Mouse (Mus musculus) heart, postnatal 0 days (tissue): ENCODE results near the gene Brd2. TPM values are rescaled to one million over a fixed set of nuclear protein-coding genes. Genes with fewer than 3 reads are reported as not detected.

Experiments
- ATAC-seq: fragments of 200-750 bp; cut with Nextera tagmentation; 2 replicates; pipeline ENCODE4 v1.8.0; 2017; ENCODE audit warnings: low read depth, moderate number of reproducible peaks, moderate library complexity; ENCODE audit not compliant: insufficient read depth
- DNase-seq: peaks from one replicate; pipeline ENCODE4 v3.0.0-alpha.2; 2016; ENCODE audit warnings: low spot score
- H3K27ac ChIP-seq: fragments of 300-500 bp; sonication (generic); 2 replicates; pipeline ENCODE4 v1.5.1; 2014; ENCODE audit warnings: low read depth, mild to moderate bottlenecking
- H3K27me3 ChIP-seq: fragments of 300-500 bp; sonication (generic); 2 replicates; pipeline ENCODE4 v1.6.1; 2014; ENCODE audit warnings: low read length, mixed read lengths; ENCODE audit not compliant: control insufficient read depth, insufficient read depth
- H3K36me3 ChIP-seq: fragments of 300-500 bp; sonication (generic); replicated peaks from 2 replicates; pipeline ENCODE4 v1.6.1; 2014; ENCODE audit warnings: low read length, mixed read lengths; ENCODE audit not compliant: control insufficient read depth, insufficient read depth
- H3K4me1 ChIP-seq: fragments of 300-500 bp; sonication (generic); 2 replicates; pipeline ENCODE4 v1.6.1; 2014; ENCODE audit warnings: antibody characterized with exemption; ENCODE audit not compliant: control insufficient read depth, insufficient read depth
- H3K4me2 ChIP-seq: fragments of 300-500 bp; sonication (generic); 2 replicates; pipeline ENCODE4 v1.6.1; 2014; ENCODE audit warnings: low read depth, mild to moderate bottlenecking, low read length, moderate library complexity
- H3K4me3 ChIP-seq: fragments of 300-500 bp; sonication (generic); 2 replicates; pipeline ENCODE4 v1.5.1; 2014; ENCODE audit warnings: low read depth, low read length
- H3K9ac ChIP-seq: fragments of 300-500 bp; sonication (generic); replicated peaks from 2 replicates; pipeline ENCODE4 v1.6.1; 2014; ENCODE audit warnings: low read depth, low read length, mixed read lengths
- H3K9me3 ChIP-seq: fragments of 300-500 bp; sonication (generic); replicated peaks from 2 replicates; pipeline ENCODE4 v1.6.1; 2016; ENCODE audit warnings: low read length; ENCODE audit not compliant: control insufficient read depth
- CTCF ChIP-seq: IDR thresholded peaks from 2 replicates; pipeline ENCODE4 v1.5.1; 2016; ENCODE audit warnings: antibody characterized with exemption, control low read depth, low read depth
- EP300 ChIP-seq: IDR thresholded peaks from 2 replicates; pipeline ENCODE4 v1.6.1; 2016; ENCODE audit warnings: antibody characterized with exemption, low read depth
- WGBS: fragments of 180-500 bp; shearing (Covaris S2); extraction: QIAGEN DNeasy Blood & Tissue Kit; methylation state at CpG from one replicate; pipeline ENCODE4 v1.1.7; 2014; 5-methylcytosine and 5-hydroxymethylcytosine counted together
- polyA plus RNA-seq: library from polyadenylated mRNA; unstranded; fragments of >200 nt; fragmentation: Nextera tagmentation; extraction: Ambion mirVana; gene quantifications from 2 replicates; pipeline ENCODE4 v1.2.1, GENCODE M21; 2015
- total RNA-seq: library from RNA; depleted of rRNA; stranded (reverse); fragments of >200 nt; gene quantifications from 2 replicates; pipeline ENCODE4 v1.2.3, GENCODE M21; 2014; ENCODE audit warnings: low replicate concordance

The Brd2 gene
- total and polyA plus RNA-seq, 2 experiments from 2014 or later, result 38.4 to 87.5 TPM

- Histone ChIP-seq H3K4me1 (peaks cover 9% of the 10 kb centered on the region; the same call in 1 of the 2 replicates), H3K4me3 (peak overlapping the region; percentile 95), H3K27ac (0 out of 2 replicates have a peak overlapping the region, but pooled peaks have one; percentile 11), H3K9ac (peak overlapping the region; percentile 86), H3K4me2 (peak overlapping the region; percentile 82), H3K27me3 (no peaks in the 10 kb centered on the region), H3K9me3 (no peaks in the 10 kb centered on the region), H3K36me3 (peaks cover 64% of the 10 kb centered on the region)
- no peak for TF ChIP-seq CTCF
- no peak for TF ChIP-seq EP300
- ATAC-seq (no peak), DNase-seq (no peak)
- WGBS, result 23% methylated on average over 7 of the region's 7 CpGs
Observed at GRCm38 (mm10) chr17:34116736-34117370, 5.6 kb downstream of the Brd2 start.

DNA sequence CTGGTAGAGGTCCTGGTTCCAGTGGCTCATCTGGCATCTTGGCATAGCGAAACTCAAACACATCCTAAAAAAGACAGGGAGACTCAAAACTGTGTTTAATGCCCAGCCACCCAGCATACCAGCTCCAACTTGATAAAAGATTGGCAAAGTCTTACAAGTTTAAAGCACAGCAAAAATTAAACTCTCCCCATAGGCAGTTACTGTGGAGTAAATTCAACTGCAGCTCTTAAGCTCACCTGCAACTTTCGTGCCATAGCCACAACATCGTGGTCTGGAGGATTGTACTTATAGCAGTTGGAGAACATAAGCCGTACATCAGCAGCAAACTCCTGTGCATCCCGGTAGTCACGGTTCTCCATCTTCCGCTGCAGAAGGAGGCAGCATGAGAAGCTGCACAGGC, 8.3 kb downstream of the Brd2 start:
- Histone ChIP-seq H3K36me3 (peaks cover 88% of the 10 kb centered on the region), H3K4me1 (peaks cover 9% of the 10 kb centered on the region; the same call in 1 of the 2 replicates), H3K27me3 (no peaks in the 10 kb centered on the region), H3K27ac (no peak overlapping the region), H3K4me3 (no peak overlapping the region), H3K9me3 (no peaks in the 10 kb centered on the region), H3K4me2 (no peak overlapping the region), H3K9ac (no peak overlapping the region)
- WGBS, result 88% methylated on average over 7 of the region's 7 CpGs
- DNase-seq (no peak), ATAC-seq (no peak)
- TF ChIP-seq EP300 (no peak), CTCF (no peak)

DNA sequence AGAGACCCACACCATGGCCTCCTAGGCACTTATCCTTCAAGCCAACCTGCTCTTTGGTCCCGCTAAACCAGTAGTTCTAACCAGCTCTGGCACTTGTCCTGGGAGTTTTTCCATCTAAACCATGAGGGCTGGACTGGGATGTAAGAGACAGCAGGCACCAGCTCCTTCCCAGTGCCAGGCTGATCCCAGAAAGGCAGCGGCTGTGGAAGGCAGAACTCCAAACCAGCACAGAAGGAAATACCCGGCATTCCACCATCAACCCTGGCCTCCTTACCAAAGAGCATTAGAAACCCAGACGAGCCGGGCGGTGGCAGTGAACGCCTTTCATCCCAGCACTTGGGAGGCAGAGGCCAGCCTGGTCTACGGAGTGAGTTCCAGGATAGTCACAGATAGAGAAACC, 12.1 kb downstream of the Brd2 start:
- ATAC-seq (no peak), DNase-seq (no peak)
- Histone ChIP-seq H3K27ac (peak overlapping the region; percentile 34), H3K9ac (no peak overlapping the region), H3K27me3 (no peaks in the 10 kb centered on the region), H3K36me3 (peaks cover 58% of the 10 kb centered on the region), H3K4me1 (no peaks in the 10 kb centered on the region), H3K4me2 (no peak overlapping the region), H3K4me3 (no peak overlapping the region), H3K9me3 (peaks cover 2% of the 10 kb centered on the region; the same call in 1 of the 2 replicates)
- TF ChIP-seq EP300 (no peak), CTCF (no peak)
- 56% methylated on average over 8 of the region's 8 CpGs for WGBS

- Histone ChIP-seq H3K27ac (peak overlapping the region; percentile 34; the same call in 1 of the 2 replicates), H3K4me1 (no peaks in the 10 kb centered on the region), H3K4me3 (no peak overlapping the region), H3K27me3 (no peaks in the 10 kb centered on the region), H3K36me3 (peaks cover 53% of the 10 kb centered on the region), H3K4me2 (no peak overlapping the region), H3K9me3 (peaks cover 5% of the 10 kb centered on the region; the same call in 1 of the 2 replicates), H3K9ac (no peak overlapping the region)
- DNase-seq, result no peak
- no peak for TF ChIP-seq CTCF
- TF ChIP-seq EP300, result no peak
- ATAC-seq, result peak; percentile 28; the same call in 1 of the 2 replicates
- WGBS, result 72% methylated on average over 3 of the region's 3 CpGs
Observed at GRCm38 (mm10) chr17:34109806-34110195, 12.6 kb downstream of the Brd2 start.

GRCm38 (mm10) chr17:34109038-34109805, 13.2 kb downstream of the Brd2 start:
- DNase-seq (no peak), ATAC-seq (no peak)
- Histone ChIP-seq H3K9me3 (peaks cover 5% of the 10 kb centered on the region; the same call in 1 of the 2 replicates), H3K36me3 (peaks cover 48% of the 10 kb centered on the region), H3K4me2 (no peak overlapping the region), H3K27me3 (no peaks in the 10 kb centered on the region), H3K27ac (0 out of 2 replicates have a peak overlapping the region, but pooled peaks have one; percentile 34), H3K4me1 (no peaks in the 10 kb centered on the region), H3K4me3 (no peak overlapping the region), H3K9ac (no peak overlapping the region)
- TF ChIP-seq EP300, result no peak
- peak; percentile 19; the same call in 1 of the 2 replicates for TF ChIP-seq CTCF
- WGBS, result 75% methylated on average over 14 of the region's 14 CpGs
